In the genomic region with DNA sequence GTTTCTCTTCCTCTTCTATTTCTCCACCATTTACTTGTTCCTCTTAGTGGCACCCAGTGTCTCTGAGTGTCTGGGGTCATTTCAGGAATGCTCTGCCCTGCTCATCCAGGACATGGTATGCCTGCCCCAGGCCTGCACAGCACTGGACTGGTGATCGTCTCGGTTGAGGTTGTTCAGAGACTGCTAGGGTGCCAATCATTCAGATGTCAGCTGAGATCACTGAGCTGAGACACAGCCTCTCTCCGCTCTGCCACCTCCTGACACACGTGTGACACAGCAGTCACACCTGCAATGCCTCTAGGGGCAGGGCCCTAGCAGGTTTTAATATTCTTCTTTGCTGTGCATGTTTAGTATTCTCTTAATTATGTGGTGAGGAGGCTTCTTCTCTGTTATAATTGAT, we compare ENCODE assay signal across 20 mouse cellular contexts. TPM values are rescaled to one million over a fixed set of nuclear protein-coding genes. Genes with fewer than 3 reads are reported as not detected.
DNase-seq lines count a peak whose midpoint lies in the region; ATAC-seq and TF ChIP-seq lines count a peak whose summit lies in the region.
"Had no signal": no experiment of that assay in that cellular context is flagged by ENCODE, and none has a peak within 500 bp of the region (broad histone marks: within the 10 kb centered on the region; RNA-seq: fewer than 3 reads in every experiment).

No protein-coding gene starts in this region.

- intact Hi-C loops in left cerebral cortex, postnatal 36 days (cut with DNase I): no loop called here

- no peak for DNase-seq in heart, postnatal 0 days (ENCODE audit: low spot score)
- no peak for DNase-seq in heart, adult 11 months
- DNase-seq in liver, postnatal 0 days: no peak
- no peak for DNase-seq in liver
- DNase-seq in CH12.LX (ENCODE audit: extremely low read depth): peak; percentile 62
- DNase-seq in midbrain, embryonic 14.5 days: no peak
- no peak for DNase-seq in left cerebral cortex, postnatal 36 days (ENCODE audit: low spot score in 2 of 2)
- no peak for DNase-seq in layer of hippocampus, adult 18-20 months (ENCODE audit: low spot score in 2 of 2)
- DNase-seq: adrenal gland, postnatal 36 days; cerebellum, adult 18-20 months; gastrocnemius, postnatal 25 days; kidney, postnatal 14 days; lung, postnatal 10 days; retina, postnatal 1 day had no signal

- H3K36me3 ChIP-seq in heart, postnatal 0 days (replicated peaks; ENCODE audit: control insufficient read depth, insufficient read depth, low read length): no peaks in the 10 kb centered on the region
- H3K36me3 ChIP-seq in liver, postnatal 0 days (replicated peaks; ENCODE audit: insufficient read depth, low read length): no peaks in the 10 kb centered on the region
- H3K36me3 ChIP-seq in CH12.LX (replicated peaks in 1 of 2; ENCODE audit: control insufficient read depth in 1 of 2, insufficient read depth in 1 of 2, low read length in 1 of 2): no peaks in the 10 kb centered on the region
- H3K36me3 ChIP-seq in midbrain, embryonic 14.5 days (ENCODE audit: control insufficient read depth, insufficient read depth, low read length): no peaks in the 10 kb centered on the region
- H3K36me3 ChIP-seq: embryonic facial prominence, embryonic 13.5 days; heart, embryonic 15.5 days; intestine, embryonic 15.5 days; limb, embryonic 15.5 days; neural tube, embryonic 13.5 days had no signal

- TF ChIP-seq CTCF in heart, postnatal 0 days (IDR thresholded peaks at IDR 0.05; ENCODE audit: low read depth): 0 out of 2 replicates have a peak, but pooled peaks have one; percentile 18
- TF ChIP-seq CTCF in liver, postnatal 0 days (IDR thresholded peaks at IDR 0.05; ENCODE audit: low read depth): 0 out of 2 replicates have a peak, but pooled peaks have one; percentile 6
- TF ChIP-seq CTCF in CH12.LX (conservative IDR thresholded peaks at IDR 0.05 in 1 of 2, IDR thresholded peaks at IDR 0.05 in 1 of 2; ENCODE audit: low read depth in 2 of 2, low read length in 2 of 2): peak in 1 of 2 experiments; percentile 54; a peak in 2 of 4 replicates

- TF ChIP-seq POLR2A in CH12.LX (IDR thresholded peaks at IDR 0.05; ENCODE audit: low read depth, low read length): no peak

- in situ Hi-C loops in CH12.LX (cut with MboI; ENCODE audit: low pct_ligation_motif_present, low pct_unique_long_range_greater_than_20kb, low sequenced_read_pairs): loop anchor here (25.0 kb wide), 1 partner anchor 494 kb away; no protein-coding TSS in a partner anchor

- dilution Hi-C loops in CH12.LX (cut with MboI; ENCODE audit: extremely low pct_ligation_motif_present, extremely low pct_unique_long_range_greater_than_20kb, low sequenced_read_pairs): no loop called here

- no peaks in the 10 kb centered on the region for H3K79me2 ChIP-seq in CH12.LX (replicated peaks; ENCODE audit: control insufficient read depth, extremely low read depth, insufficient read depth, poor library complexity, severe bottlenecking)

- H3K27me3 ChIP-seq in heart, postnatal 0 days (ENCODE audit: control insufficient read depth, insufficient read depth, low read length): no peaks in the 10 kb centered on the region
- H3K27me3 ChIP-seq in liver, postnatal 0 days (ENCODE audit: insufficient read depth, low read length): no peaks in the 10 kb centered on the region
- H3K27me3 ChIP-seq in CH12.LX (replicated peaks): no peaks in the 10 kb centered on the region
- H3K27me3 ChIP-seq in midbrain, embryonic 14.5 days (ENCODE audit: control insufficient read depth, insufficient read depth, low read length): no peaks in the 10 kb centered on the region
- H3K27me3 ChIP-seq: embryonic facial prominence, embryonic 13.5 days; heart, embryonic 15.5 days; intestine, embryonic 15.5 days; limb, embryonic 15.5 days; neural tube, embryonic 13.5 days had no signal

- H3K4me3 ChIP-seq in heart, postnatal 0 days (ENCODE audit: low read depth, low read length): no peak overlapping the region
- H3K4me3 ChIP-seq in liver, postnatal 0 days (ENCODE audit: low read depth, low read length): no peak overlapping the region
- no peak overlapping the region for H3K4me3 ChIP-seq in CH12.LX (replicated peaks in 1 of 3; ENCODE audit: low read depth in 2 of 3, low read length in 2 of 3, poor library complexity in 1 of 3)
- H3K4me3 ChIP-seq in midbrain, embryonic 14.5 days (replicated peaks; ENCODE audit: low read depth, low read length): no peak overlapping the region
- H3K4me3 ChIP-seq: embryonic facial prominence, embryonic 13.5 days; heart, embryonic 15.5 days; intestine, embryonic 15.5 days; limb, embryonic 15.5 days; neural tube, embryonic 13.5 days had no signal

- H3K9me3 ChIP-seq in heart, postnatal 0 days (replicated peaks; ENCODE audit: control insufficient read depth, low read length): no peaks in the 10 kb centered on the region
- H3K9me3 ChIP-seq in liver, postnatal 0 days (ENCODE audit: low read length): no peaks in the 10 kb centered on the region
- H3K9me3 ChIP-seq in CH12.LX (replicated peaks; ENCODE audit: low read length): no peaks in the 10 kb centered on the region
- H3K9me3 ChIP-seq in midbrain, embryonic 14.5 days (ENCODE audit: control insufficient read depth, low read length): no peaks in the 10 kb centered on the region
- H3K9me3 ChIP-seq: embryonic facial prominence, embryonic 13.5 days; heart, embryonic 15.5 days; intestine, embryonic 15.5 days; limb, embryonic 15.5 days had no signal

- no peak overlapping the region for H3K27ac ChIP-seq in heart, postnatal 0 days (ENCODE audit: low read depth)
- H3K27ac ChIP-seq in liver, postnatal 0 days (ENCODE audit: low read depth): no peak overlapping the region
- no peak overlapping the region for H3K27ac ChIP-seq in CH12.LX (ENCODE audit: insufficient read depth, low read depth)
- H3K27ac ChIP-seq in midbrain, embryonic 14.5 days (replicated peaks; ENCODE audit: low read depth, low read length): no peak overlapping the region
- H3K27ac ChIP-seq: embryonic facial prominence, embryonic 13.5 days; heart, embryonic 15.5 days; intestine, embryonic 15.5 days; limb, embryonic 15.5 days; neural tube, embryonic 13.5 days had no signal

- H3K4me1 ChIP-seq in heart, postnatal 0 days (ENCODE audit: control insufficient read depth, insufficient read depth): no peaks in the 10 kb centered on the region
- H3K4me1 ChIP-seq in liver, postnatal 0 days (ENCODE audit: insufficient read depth): no peaks in the 10 kb centered on the region
- H3K4me1 ChIP-seq in CH12.LX (ENCODE audit: control insufficient read depth in 1 of 2, insufficient read depth in 2 of 2): peaks cover 8 to 25% of the 10 kb centered on the region in 2 experiments
- no peaks in the 10 kb centered on the region for H3K4me1 ChIP-seq in midbrain, embryonic 14.5 days (ENCODE audit: control insufficient read depth, insufficient read depth, low read length)
- H3K4me1 ChIP-seq: embryonic facial prominence, embryonic 13.5 days; intestine, embryonic 15.5 days; limb, embryonic 15.5 days; neural tube, embryonic 13.5 days had no signal

- TF ChIP-seq EP300 in heart, postnatal 0 days (IDR thresholded peaks at IDR 0.05; ENCODE audit: low read depth): no peak
- TF ChIP-seq EP300 in liver, postnatal 0 days (IDR thresholded peaks at IDR 0.05; ENCODE audit: low read depth): no peak
- 0 out of 2 replicates have a peak, but pooled peaks have one; percentile 43 for TF ChIP-seq EP300 in CH12.LX (IDR thresholded peaks at IDR 0.05; ENCODE audit: low read length)

- ATAC-seq in heart, postnatal 0 days (ENCODE audit: insufficient read depth, low read depth): no peak
- no peak for ATAC-seq in liver, postnatal 0 days
- ATAC-seq in midbrain, embryonic 14.5 days (ENCODE audit: low FRiP score, low TSS enrichment): 0 out of 2 replicates have a peak, but pooled peaks have one; percentile 9
- ATAC-seq: CD4-positive, CD25-positive, alpha-beta regulatory T cell, adult 4 months had no signal

- WGBS in heart, postnatal 0 days: 64% methylated on average over 4 of the region's 4 CpGs
- WGBS in liver, postnatal 0 days (ENCODE audit: insufficient replicate concordance): 67% methylated on average over 4 of the region's 4 CpGs
- 68% methylated on average over 4 of the region's 4 CpGs for WGBS in midbrain, embryonic 14.5 days

- peak; percentile 18 for TF ChIP-seq RAD21 in CH12.LX (IDR thresholded peaks at IDR 0.05; ENCODE audit: low read depth, low read length)

- H3K9ac ChIP-seq in heart, postnatal 0 days (replicated peaks; ENCODE audit: low read depth, low read length): no peak overlapping the region
- H3K9ac ChIP-seq in liver, postnatal 0 days (replicated peaks): no peak overlapping the region
- H3K9ac ChIP-seq in CH12.LX (ENCODE audit: insufficient read depth, low read depth): no peak overlapping the region
- H3K9ac ChIP-seq in midbrain, embryonic 14.5 days (replicated peaks; ENCODE audit: low read length): no peak overlapping the region
- H3K9ac ChIP-seq: embryonic facial prominence, embryonic 13.5 days; heart, embryonic 15.5 days; intestine, embryonic 15.5 days; limb, embryonic 15.5 days; neural tube, embryonic 13.5 days had no signal

- no peak overlapping the region for H3K4me2 ChIP-seq in heart, postnatal 0 days (ENCODE audit: low read depth, low read length)
- no peak overlapping the region for H3K4me2 ChIP-seq in liver, postnatal 0 days (ENCODE audit: low read depth, low read length)
- H3K4me2 ChIP-seq in CH12.LX (ENCODE audit: insufficient read depth, low read depth, poor library complexity, severe bottlenecking): no peak overlapping the region
- H3K4me2 ChIP-seq in midbrain, embryonic 14.5 days (ENCODE audit: low read length): no peak overlapping the region
- H3K4me2 ChIP-seq: embryonic facial prominence, embryonic 13.5 days; heart, embryonic 15.5 days; intestine, embryonic 15.5 days; limb, embryonic 15.5 days; neural tube, embryonic 13.5 days had no signal

TF ChIP-seq in CH12.LX, 34 proteins besides CTCF, POLR2A, EP300 and RAD21 (continues in another document):
- TF ChIP-seq SMC3 (IDR thresholded peaks at IDR 0.05; ENCODE audit: low read depth, low read length) (peak; percentile 40; the same call in 1 of the 2 replicates), JUND (conservative IDR thresholded peaks at IDR 0.05; ENCODE audit: low read depth, low read length) (no peak), MEF2A (IDR thresholded peaks at IDR 0.05; ENCODE audit: borderline replicate concordance, low read depth, low read length) (peak; percentile 11; the same call in 1 of the 2 replicates), IRF4 (IDR thresholded peaks at IDR 0.05; ENCODE audit: low read depth, low read length) (peak; percentile 30; the same call in 1 of the 2 replicates), ETS1 (conservative IDR thresholded peaks at IDR 0.05; ENCODE audit: low read depth, low read length) (peak; percentile 52)

RNA-seq across cellular contexts. Expression of a gene that starts 58.5 kb away (rescaled TPM):
- total RNA-seq in heart, postnatal 0 days (2014; rRNA removed; ENCODE audit: low replicate concordance): 0.73 and 7.0 TPM in 2 replicates
- polyA plus RNA-seq in heart, postnatal 0 days (2015; fragmentation: Nextera tagmentation; extraction: Ambion mirVana): 1.4 and 1.5 TPM in 2 replicates
- 1.4 TPM in 2 replicates for polyA plus RNA-seq in liver, postnatal 0 days (2015; fragmentation: Nextera tagmentation; extraction: Ambion mirVana)
- total RNA-seq in CH12.LX (2012; rRNA removed): 7.3 and 9.0 TPM in 2 replicates
- total RNA-seq in CH12.LX (2014; rRNA removed): 14.2 and 14.6 TPM in 2 replicates
- 25.4 and 30.6 TPM in 2 replicates for polyA plus RNA-seq in CH12.LX (2012; ENCODE audit: insufficient read length, low read depth)
- polyA plus RNA-seq in midbrain, embryonic 14.5 days (2014; fragmentation: Nextera tagmentation; extraction: Ambion mirVana): 3.2 and 4.5 TPM in 2 replicates
- total RNA-seq in left cerebral cortex, postnatal 36 days (2021): 10 to 100 TPM; 14.6 to 15.7 TPM
- total RNA-seq in layer of hippocampus, adult 18-20 months (2021): 10 to 100 TPM; 13.7 to 15.2 TPM
